Comparison of ENCODE assay signal across 28 mouse cellular contexts in genomic region chr11:106520404-106520803, GRCm38 (mm10). TPM values are rescaled to one million over a fixed set of nuclear protein-coding genes. Genes with fewer than 3 reads are reported as not detected.
A peak's percentile ranks its signal among the peaks of the same experiment; 100 is the strongest.
DNase-seq lines count a peak whose midpoint lies in the region; ATAC-seq and TF ChIP-seq lines count a peak whose summit lies in the region.
"Had no signal": no experiment of that assay in that cellular context is flagged by ENCODE, and none has a peak within 500 bp of the region (broad histone marks: within the 10 kb centered on the region; RNA-seq: fewer than 3 reads in every experiment).

No protein-coding gene starts in this region.

- no peaks in the 10 kb centered on the region for H3K27me3 ChIP-seq in heart, adult 2 months (ENCODE audit: control insufficient read depth, insufficient read depth, low read length)
- no peaks in the 10 kb centered on the region for H3K27me3 ChIP-seq in hindbrain, embryonic 13.5 days
- no peaks in the 10 kb centered on the region for H3K27me3 ChIP-seq in hindbrain, postnatal 0 days (ENCODE audit: insufficient read depth, low read length)
- H3K27me3 ChIP-seq in midbrain, embryonic 12.5 days = no peaks in the 10 kb centered on the region
- no peaks in the 10 kb centered on the region for H3K27me3 ChIP-seq in midbrain, embryonic 16.5 days (ENCODE audit: control insufficient read depth, insufficient read depth, low read depth, low read length)
- H3K27me3 ChIP-seq in limb, embryonic 12.5 days = no peaks in the 10 kb centered on the region
- H3K27me3 ChIP-seq: embryonic facial prominence, embryonic 13.5 days; hindbrain, embryonic 15.5 days; kidney, embryonic 15.5 days; liver, embryonic 12.5 days; megakaryocyte, embryonic 14.5 days; neural tube, embryonic 13.5 days had no signal

- no peak overlapping the region for H3K9ac ChIP-seq in heart, adult 2 months (ENCODE audit: low read depth, low read length)
- peak overlapping the region; percentile 29; the same call in 1 of the 2 replicates for H3K9ac ChIP-seq in hindbrain, embryonic 13.5 days
- H3K9ac ChIP-seq in hindbrain, postnatal 0 days (replicated peaks; ENCODE audit: low read length) = no peak overlapping the region
- H3K9ac ChIP-seq in midbrain, embryonic 12.5 days (replicated peaks) = no peak overlapping the region
- no peak overlapping the region for H3K9ac ChIP-seq in midbrain, embryonic 16.5 days (ENCODE audit: low read depth, low read length)
- H3K9ac ChIP-seq in limb, embryonic 12.5 days (replicated peaks) = 0 out of 2 replicates have a peak overlapping the region, but pooled peaks have one; percentile 18
- H3K9ac ChIP-seq: embryonic facial prominence, embryonic 13.5 days; forebrain, embryonic 12.5 days; hindbrain, embryonic 15.5 days; kidney, embryonic 15.5 days; liver, embryonic 12.5 days; liver, postnatal 0 days; neural tube, embryonic 13.5 days had no signal

- no peak for TF ChIP-seq EP300 in heart, adult 2 months (IDR thresholded peaks at IDR 0.05; ENCODE audit: insufficient read depth, low read depth, low read length)

- no peaks in the 10 kb centered on the region; the same call in 1 of the 2 replicates for H3K36me3 ChIP-seq in heart, adult 2 months (ENCODE audit: control insufficient read depth, insufficient read depth, low read length)
- 0 out of 2 replicates have a peak, but pooled peaks cover 4% of the 10 kb centered on the region for H3K36me3 ChIP-seq in hindbrain, embryonic 13.5 days
- no peaks in the 10 kb centered on the region for H3K36me3 ChIP-seq in hindbrain, postnatal 0 days (ENCODE audit: insufficient read depth, low read length)
- H3K36me3 ChIP-seq in midbrain, embryonic 12.5 days = no peaks in the 10 kb centered on the region
- H3K36me3 ChIP-seq in midbrain, embryonic 16.5 days (ENCODE audit: control insufficient read depth, insufficient read depth, low read length) = no peaks in the 10 kb centered on the region
- H3K36me3 ChIP-seq in limb, embryonic 12.5 days = no peaks in the 10 kb centered on the region
- H3K36me3 ChIP-seq: forebrain, embryonic 12.5 days; hindbrain, embryonic 15.5 days; kidney, embryonic 15.5 days; neural tube, embryonic 13.5 days had no signal

- intact Hi-C loops in heart, adult 2 months (cut with DNase I) = no loop called here
- intact Hi-C loops in heart, postnatal 36 days (cut with DNase I) = loop anchor here (5.0 kb wide), 1 partner anchor 92 kb away; the partner anchor contains the start of gene Tex2

- no peaks in the 10 kb centered on the region for H3K79me2 ChIP-seq in heart, adult 2 months (replicated peaks; ENCODE audit: control insufficient read depth, insufficient read depth, low read length)

- no peak for ATAC-seq in hindbrain, embryonic 13.5 days (ENCODE audit: low FRiP score)
- no peak for ATAC-seq in hindbrain, postnatal 0 days
- ATAC-seq in midbrain, embryonic 12.5 days (ENCODE audit: low FRiP score, low read depth) = no peak
- ATAC-seq in midbrain, embryonic 16.5 days = no peak
- no peak for ATAC-seq in limb, embryonic 12.5 days (ENCODE audit: insufficient number of reproducible peaks, insufficient read depth, low FRiP score, low TSS enrichment, low read depth)
- ATAC-seq: CD4-positive, CD25-positive, alpha-beta regulatory T cell, adult 4 months; liver, embryonic 12.5 days; liver, postnatal 0 days had no signal

- 48% methylated on average over 3 of the region's 3 CpGs for WGBS in heart, adult 2 months
- WGBS in hindbrain, embryonic 13.5 days = 30% methylated on average over 3 of the region's 3 CpGs
- 42% methylated on average over 3 of the region's 3 CpGs for WGBS in hindbrain, postnatal 0 days
- 2% methylated on average over 3 of the region's 3 CpGs for WGBS in midbrain, embryonic 12.5 days
- WGBS in midbrain, embryonic 16.5 days = 18% methylated on average over 3 of the region's 3 CpGs
- 28% methylated on average over 3 of the region's 3 CpGs for WGBS in limb, embryonic 12.5 days

- no peak for TF ChIP-seq POLR2A in heart, adult 2 months (IDR thresholded peaks at IDR 0.05; ENCODE audit: insufficient read depth, low read depth, low read length)

- no peak for TF ChIP-seq CTCF in heart, adult 2 months (IDR thresholded peaks at IDR 0.05)
- TF ChIP-seq CTCF in hindbrain, postnatal 0 days (IDR thresholded peaks at IDR 0.05; ENCODE audit: low read depth) = no peak

- no peak overlapping the region for H3K4me2 ChIP-seq in hindbrain, embryonic 13.5 days
- no peak overlapping the region for H3K4me2 ChIP-seq in hindbrain, postnatal 0 days (ENCODE audit: low read depth, low read length)
- no peak overlapping the region for H3K4me2 ChIP-seq in midbrain, embryonic 12.5 days (replicated peaks)
- no peak overlapping the region for H3K4me2 ChIP-seq in midbrain, embryonic 16.5 days (ENCODE audit: low read length)
- no peak overlapping the region for H3K4me2 ChIP-seq in limb, embryonic 12.5 days
- H3K4me2 ChIP-seq: embryonic facial prominence, embryonic 13.5 days; forebrain, embryonic 12.5 days; hindbrain, embryonic 15.5 days; kidney, embryonic 15.5 days; liver, embryonic 12.5 days; neural tube, embryonic 13.5 days had no signal

- peaks cover 6% of the 10 kb centered on the region for H3K4me1 ChIP-seq in heart, adult 2 months (ENCODE audit: control insufficient read depth, insufficient read depth, low read length)
- peaks cover 35% of the 10 kb centered on the region for H3K4me1 ChIP-seq in hindbrain, embryonic 13.5 days (replicated peaks)
- 0 out of 2 replicates have a peak, but pooled peaks cover under 1% of the 10 kb centered on the region for H3K4me1 ChIP-seq in hindbrain, postnatal 0 days (ENCODE audit: insufficient read depth, low read length)
- peaks cover 26% of the 10 kb centered on the region for H3K4me1 ChIP-seq in midbrain, embryonic 12.5 days
- peaks cover 6% of the 10 kb centered on the region for H3K4me1 ChIP-seq in midbrain, embryonic 16.5 days (ENCODE audit: control insufficient read depth, insufficient read depth, low read length)
- peaks cover 34% of the 10 kb centered on the region for H3K4me1 ChIP-seq in limb, embryonic 12.5 days (replicated peaks)

- no peak overlapping the region for H3K4me3 ChIP-seq in heart, adult 2 months
- H3K4me3 ChIP-seq in hindbrain, embryonic 13.5 days = no peak overlapping the region
- no peak overlapping the region for H3K4me3 ChIP-seq in hindbrain, postnatal 0 days (ENCODE audit: low read length)
- no peak overlapping the region for H3K4me3 ChIP-seq in midbrain, embryonic 12.5 days
- H3K4me3 ChIP-seq in midbrain, embryonic 16.5 days (ENCODE audit: low read depth, low read length) = no peak overlapping the region
- no peak overlapping the region for H3K4me3 ChIP-seq in limb, embryonic 12.5 days (replicated peaks)
- H3K4me3 ChIP-seq: embryonic facial prominence, embryonic 13.5 days; erythroblast, embryonic 14.5 days; forebrain, embryonic 12.5 days; hindbrain, embryonic 15.5 days; kidney, embryonic 15.5 days; left cerebral cortex, adult 2 months; liver, embryonic 12.5 days; megakaryocyte, embryonic 14.5 days; neural tube, embryonic 13.5 days had no signal

- DNase-seq in heart, adult 2 months = no peak
- DNase-seq in heart, postnatal 36 days = no peak
- no peak for DNase-seq in hindbrain, postnatal 0 days (ENCODE audit: low spot score)
- DNase-seq: adrenal gland, postnatal 25 days; cerebellum, adult 11-12 months; cerebellum, adult 9-11 months; embryo, embryonic 11 days; gastrocnemius, postnatal 25 days; heart, postnatal 10 days; kidney, adult 18-20 months; liver, postnatal 0 days; right cerebral cortex, postnatal 4 days; thymus, adult 2 months; thymus, postnatal 36 days had no signal

- H3K27ac ChIP-seq in heart, adult 2 months = peak overlapping the region; percentile 17; the same call in 1 of the 2 replicates
- H3K27ac ChIP-seq in hindbrain, embryonic 13.5 days = no peak overlapping the region
- H3K27ac ChIP-seq in hindbrain, postnatal 0 days = no peak overlapping the region
- H3K27ac ChIP-seq in midbrain, embryonic 12.5 days (replicated peaks) = peak overlapping the region; percentile 49
- no peak overlapping the region for H3K27ac ChIP-seq in midbrain, embryonic 16.5 days (ENCODE audit: low read length)
- peak overlapping the region; percentile 23; the same call in 1 of the 2 replicates for H3K27ac ChIP-seq in limb, embryonic 12.5 days
- H3K27ac ChIP-seq: embryonic facial prominence, embryonic 13.5 days; forebrain, embryonic 12.5 days; hindbrain, embryonic 15.5 days; kidney, embryonic 15.5 days; left cerebral cortex, adult 2 months; liver, embryonic 12.5 days; neural tube, embryonic 13.5 days had no signal

- no peaks in the 10 kb centered on the region for H3K9me3 ChIP-seq in hindbrain, embryonic 13.5 days
- no peaks in the 10 kb centered on the region for H3K9me3 ChIP-seq in hindbrain, postnatal 0 days (ENCODE audit: low read length)
- H3K9me3 ChIP-seq in midbrain, embryonic 12.5 days = no peaks in the 10 kb centered on the region
- H3K9me3 ChIP-seq in midbrain, embryonic 16.5 days (replicated peaks; ENCODE audit: control insufficient read depth, low read length, poor library complexity, severe bottlenecking) = no peaks in the 10 kb centered on the region
- no peaks in the 10 kb centered on the region for H3K9me3 ChIP-seq in limb, embryonic 12.5 days
- H3K9me3 ChIP-seq: embryonic facial prominence, embryonic 13.5 days; forebrain, embryonic 12.5 days; hindbrain, embryonic 15.5 days; kidney, embryonic 15.5 days; liver, embryonic 12.5 days; megakaryocyte, embryonic 14.5 days; neural tube, embryonic 13.5 days had no signal

RNA-seq across cellular contexts. Expression of gene Ern1, which starts 32.8 kb away (rescaled TPM):
- 10 to 100 TPM; 10.2 to 13.9 TPM for total RNA-seq in heart, adult 2 months (2021)
- 6.4 and 9.8 TPM in 2 replicates for polyA plus RNA-seq in heart, adult 2 months (2012; rRNA removed)
- total RNA-seq in heart, postnatal 36 days (2021) = 10 to 100 TPM; 10.2 to 12.9 TPM
- 5.9 and 6.1 TPM in 2 replicates for polyA plus RNA-seq in hindbrain, embryonic 13.5 days (2015; fragmentation: Nextera tagmentation; extraction: Ambion mirVana)
- 8.0 and 11.6 TPM in 2 replicates for total RNA-seq in hindbrain, postnatal 0 days (2014; rRNA removed)
- 3.0 and 3.4 TPM in 2 replicates for polyA plus RNA-seq in hindbrain, postnatal 0 days (2015; fragmentation: Nextera tagmentation; extraction: Ambion mirVana)
- polyA plus RNA-seq in midbrain, embryonic 12.5 days (2016; fragmentation: Nextera tagmentation; extraction: Ambion mirVana) = 6.6 and 8.0 TPM in 2 replicates
- polyA plus RNA-seq in midbrain, embryonic 16.5 days (2015; fragmentation: Nextera tagmentation; extraction: Ambion mirVana) = 4.8 and 5.9 TPM in 2 replicates
- 7.9 and 8.3 TPM in 2 replicates for polyA plus RNA-seq in limb, embryonic 12.5 days (2016; fragmentation: Nextera tagmentation; extraction: Ambion mirVana)

Comparison
In these comparisons a context has a peak if more than half of its experiments do, and no peak if none do; other contexts are left out.
1. H3K27ac ChIP-seq: peak in heart, adult 2 months (single experiment), midbrain, embryonic 12.5 days (single experiment) and limb, embryonic 12.5 days (single experiment); none in hindbrain, embryonic 13.5 days (single experiment), hindbrain, postnatal 0 days (single experiment) and midbrain, embryonic 16.5 days (single experiment).
2. H3K9ac ChIP-seq: peak in hindbrain, embryonic 13.5 days (single experiment) and limb, embryonic 12.5 days (single experiment); none in heart, adult 2 months (single experiment), hindbrain, postnatal 0 days (single experiment), midbrain, embryonic 12.5 days (single experiment) and midbrain, embryonic 16.5 days (single experiment).